Mouse (Mus musculus): ENCODE results near the gene Nr2c2. TPM values are rescaled to one million over a fixed set of nuclear protein-coding genes. Genes with fewer than 3 reads are reported as not detected.
A peak's percentile ranks its signal among the peaks of the same experiment; 100 is the strongest.

The Nr2c2 gene
- total RNA-seq, 2 experiments from 2014 or later, result 83.7 to 86.6 TPM

DNA sequence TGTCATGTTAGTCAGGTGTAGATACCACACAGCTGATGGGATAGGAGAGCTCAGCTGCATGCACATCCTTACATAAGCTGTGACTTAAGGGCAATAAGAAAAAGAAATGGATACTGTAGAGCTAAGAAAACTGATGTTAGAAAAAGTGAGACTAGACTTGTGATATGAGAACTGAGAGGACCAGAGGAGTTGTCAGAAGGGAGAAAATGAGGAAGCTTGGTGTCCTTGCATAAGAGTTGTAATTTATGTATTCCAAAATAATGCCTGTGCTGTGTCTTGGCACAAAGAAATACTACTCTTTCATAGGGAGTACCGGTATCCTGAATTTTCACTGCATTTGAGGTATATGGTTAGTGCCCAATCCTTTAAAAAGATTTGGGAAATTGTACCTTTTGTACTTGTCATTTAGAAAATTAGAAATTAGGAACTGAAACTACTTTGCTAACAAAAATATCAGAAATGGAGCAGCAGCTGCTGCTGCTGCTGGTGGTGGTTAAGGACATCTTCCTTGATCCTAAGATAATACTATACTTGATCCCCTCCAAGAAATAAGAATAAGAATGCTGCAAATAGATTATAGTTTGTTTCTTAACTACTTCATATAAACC, 35.8 kb downstream of the Nr2c2 start:
- no peak for DNase-seq (ENCODE audit: low spot score in 2 of 2)

- DNase-seq (ENCODE audit: low spot score in 2 of 2), result no peak
These were observed 40.3 kb downstream of the Nr2c2 start for GRCm38 (mm10) chr6:92131456-92131855.

DNA sequence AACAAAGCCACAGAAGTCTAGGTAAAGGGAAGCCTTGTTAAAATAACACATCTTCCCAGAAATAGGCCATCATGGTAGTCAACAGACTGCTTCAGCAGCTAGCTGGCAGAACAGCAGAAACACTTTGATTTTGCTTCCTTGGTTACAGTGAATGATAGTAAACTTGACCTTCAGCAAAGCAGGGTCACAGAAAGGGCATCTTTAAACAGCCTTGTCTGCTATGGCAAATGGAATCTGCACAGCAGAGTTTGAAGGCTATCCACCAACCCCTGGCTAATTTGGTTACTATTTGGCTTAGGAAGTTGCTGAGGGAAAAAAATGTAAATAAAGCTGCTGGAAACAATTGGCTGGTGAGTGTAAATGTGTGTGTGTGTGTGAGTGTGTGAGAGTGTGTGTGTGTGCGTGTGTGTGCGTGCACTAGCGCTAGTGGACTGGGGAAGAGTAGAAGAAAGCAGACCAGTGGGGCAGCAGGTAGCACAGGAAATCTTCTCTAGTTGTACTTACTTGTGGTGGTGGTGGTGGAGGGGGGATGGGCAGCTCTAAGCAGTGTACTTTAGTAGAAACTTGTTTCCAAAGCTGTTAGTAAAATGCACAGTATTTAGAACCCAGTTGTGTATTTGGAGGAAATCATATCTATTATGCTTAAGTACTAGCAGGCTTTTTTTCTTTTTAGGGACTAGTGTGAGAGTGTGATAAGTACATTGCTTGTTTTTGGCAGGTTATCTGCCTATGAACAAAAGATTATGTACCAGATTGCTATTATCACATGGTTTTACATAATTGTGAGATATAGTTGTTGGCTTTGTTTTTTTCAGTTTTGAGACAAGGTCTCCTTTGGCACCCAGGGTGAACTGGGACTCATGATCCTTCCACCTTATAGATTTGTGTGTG, 41.1 kb downstream of the Nr2c2 start:
- no peak for DNase-seq (ENCODE audit: low spot score in 2 of 2)

GRCm38 (mm10) chr6:92133617-92134016, 42.4 kb downstream of the Nr2c2 start:
- DNase-seq (ENCODE audit: low spot score in 2 of 2), result no peak

GRCm38 (mm10) chr6:92136356-92136755, 45.2 kb downstream of the Nr2c2 start:
- DNase-seq (ENCODE audit: low spot score in 2 of 2), result no peak

DNA sequence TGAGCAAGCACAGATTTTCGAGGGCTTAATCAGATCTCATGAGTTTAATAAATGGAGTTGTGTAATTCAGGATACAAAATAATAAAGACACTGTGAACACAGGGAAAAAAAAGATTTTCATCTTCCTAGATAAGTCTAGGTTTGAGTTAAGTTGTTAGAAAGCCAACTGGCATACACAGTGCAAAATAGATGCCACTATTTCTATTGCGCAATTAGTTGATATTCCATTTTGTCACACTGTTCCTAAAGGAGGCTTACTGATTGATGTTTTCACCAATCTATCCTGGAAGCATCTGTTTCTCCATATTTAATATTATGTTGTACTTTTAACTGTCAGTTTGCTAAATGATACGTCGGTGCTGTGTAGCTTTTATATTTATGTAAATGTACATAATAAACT, 54.7 kb downstream of the Nr2c2 start:
- no peak for DNase-seq (ENCODE audit: low spot score in 2 of 2)

DNA sequence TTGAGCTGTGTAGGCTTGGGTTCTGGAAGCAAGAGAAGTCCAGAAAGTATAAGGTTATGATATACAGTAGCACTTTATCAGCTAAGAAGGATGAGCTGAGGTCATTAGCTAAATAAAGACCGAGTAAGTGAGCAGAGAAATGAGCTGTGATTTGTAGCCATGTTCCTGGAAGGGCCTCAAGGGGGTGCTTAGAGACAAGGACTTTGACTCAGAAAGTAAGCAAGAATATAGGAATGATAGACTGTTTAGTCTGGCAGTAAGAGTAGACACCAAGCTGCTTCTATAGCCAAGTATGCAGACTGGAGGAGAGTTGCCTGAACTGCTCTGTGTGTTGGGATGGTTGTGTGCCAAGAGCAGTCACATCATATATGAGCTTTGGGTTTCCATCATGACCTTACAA, 62.6 kb downstream of the Nr2c2 start:
- DNase-seq (ENCODE audit: low spot score in 2 of 2), result no peak

GRCm38 (mm10) chr6:92158801-92159200, 67.6 kb downstream of the Nr2c2 start:
- no peak for DNase-seq (ENCODE audit: low spot score in 2 of 2)

- no peak for DNase-seq (ENCODE audit: low spot score in 2 of 2)
These were observed 71.5 kb downstream of the Nr2c2 start for GRCm38 (mm10) chr6:92162724-92163123.

DNA sequence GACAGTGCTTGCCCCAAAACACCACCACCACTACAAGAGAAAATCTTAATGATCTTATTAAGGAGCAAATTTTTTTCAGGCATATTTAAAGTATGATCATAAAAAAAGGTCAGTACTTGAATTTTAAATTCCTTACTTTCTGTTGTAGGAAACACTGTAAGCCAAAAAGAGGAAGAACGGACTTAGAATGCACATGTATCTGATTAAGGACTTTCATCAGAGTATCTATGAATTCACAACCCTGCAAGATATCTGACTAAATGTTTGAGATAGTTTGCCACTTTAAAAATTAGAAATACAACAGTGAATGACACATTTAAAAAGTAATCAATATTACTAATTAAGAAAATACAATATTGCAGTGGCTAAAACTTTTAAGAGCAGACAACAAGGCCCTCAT, 85.3 kb downstream of the Nr2c2 start:
- DNase-seq (ENCODE audit: low spot score in 2 of 2), result no peak

DNA sequence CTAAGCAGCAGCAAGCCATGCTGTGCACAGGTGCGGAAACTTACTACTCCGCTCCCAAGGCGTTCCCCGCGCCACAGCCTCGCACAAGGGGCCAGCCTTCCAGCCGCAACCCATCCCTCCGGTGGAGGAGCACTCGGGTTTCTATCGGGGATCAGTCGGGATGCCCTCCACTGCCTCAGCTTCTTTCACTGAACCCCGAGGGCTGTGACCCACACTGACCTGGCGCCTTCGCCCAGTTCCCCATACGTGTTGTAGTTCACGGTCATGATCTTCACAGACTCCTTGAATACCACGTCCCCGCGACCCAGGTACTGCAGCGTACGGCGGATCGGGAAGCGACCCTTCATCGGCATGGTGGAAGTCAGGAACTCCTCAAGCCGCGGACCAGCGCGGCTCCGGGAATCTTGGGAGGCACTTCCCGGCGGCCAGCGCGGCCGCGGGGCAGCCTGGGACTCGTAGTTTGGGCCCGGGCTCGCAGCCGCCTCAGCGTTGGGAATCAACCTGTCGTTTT, 92.5 kb downstream of the Nr2c2 start, which contains the start of gene Mrps25:
Gene Mrps25, minus strand, starts transcription at position 413 of the 511 bp plus-strand sequence.
- peak; percentile 58 to 78 for DNase-seq (ENCODE audit: low spot score in 2 of 2)

GRCm38 (mm10) chr6:92184178-92184577, 93.0 kb downstream of the Nr2c2 start:
- no peak for DNase-seq (ENCODE audit: low spot score in 2 of 2)

- no peak for DNase-seq (ENCODE audit: low spot score in 2 of 2)
These were observed 108.2 kb downstream of the Nr2c2 start for GRCm38 (mm10) chr6:92199414-92199813.

- peak in 1 of 2 experiments; percentile 10 for DNase-seq (ENCODE audit: low spot score in 2 of 2)
These were observed 123.0 kb downstream of the Nr2c2 start for GRCm38 (mm10) chr6:92214055-92214772.

GRCm38 (mm10) chr6:92214773-92215449, 123.7 kb downstream of the Nr2c2 start, which contains the start of gene Rbsn:
Rbsn (minus strand) TSS chr6:92214925.
- peak; percentile 82 to 89 for DNase-seq (ENCODE audit: low spot score in 2 of 2)

DNA sequence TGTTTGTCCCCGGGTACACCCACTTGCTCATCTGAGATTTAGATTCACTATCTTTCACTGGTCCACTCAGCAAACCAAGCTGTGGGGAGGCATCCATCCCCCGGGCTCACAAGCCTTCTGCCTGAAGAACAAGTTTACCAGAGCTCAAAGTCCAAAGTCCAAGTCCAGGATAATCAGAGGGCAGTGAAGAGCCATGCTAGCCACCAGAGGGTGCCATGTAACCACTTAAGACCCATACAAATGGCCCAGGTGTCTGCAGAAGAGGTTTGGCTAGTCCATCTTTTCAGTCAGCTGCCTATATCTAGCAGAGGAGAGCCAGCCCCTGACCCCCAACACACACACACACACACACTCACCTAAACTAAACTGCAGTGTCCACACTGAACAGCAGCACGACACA, 128.3 kb downstream of the Nr2c2 start:
- peak; percentile 49 to 57 for DNase-seq (ENCODE audit: low spot score in 2 of 2)

GRCm38 (mm10) chr6:92221604-92222003, 130.4 kb downstream of the Nr2c2 start:
- no peak for DNase-seq (ENCODE audit: low spot score in 2 of 2)

DNA sequence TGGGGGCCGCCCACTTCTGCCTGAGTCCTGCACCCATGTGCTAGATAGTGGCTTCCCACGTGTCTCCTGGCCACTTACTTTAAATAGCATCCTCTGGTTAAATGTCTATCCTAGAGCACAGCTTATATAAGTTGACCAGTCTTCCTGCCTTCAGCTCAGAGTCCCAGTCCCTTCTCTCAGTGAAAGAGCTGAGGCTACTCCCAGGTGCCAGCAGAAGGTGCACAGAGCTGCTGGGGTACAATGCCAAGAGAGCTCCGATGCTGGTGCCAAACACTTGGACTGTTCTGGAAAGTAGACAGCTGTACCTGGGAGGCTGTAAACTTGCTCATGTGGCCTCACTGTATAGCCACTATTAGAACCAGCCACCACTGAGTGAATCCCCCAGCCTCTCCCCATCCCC, 130.8 kb downstream of the Nr2c2 start:
- no peak for DNase-seq (ENCODE audit: low spot score in 2 of 2)
